Mouse (Mus musculus): ENCODE results near the gene Nectin2.
A peak's percentile ranks its signal among the peaks of the same experiment; 100 is the strongest.
"Not testable (repeated sequence)": the region's sequence is repeated elsewhere in the genome, so short reads cannot be mapped to it uniquely, and the experiment has no call there.

Gene Nectin2

DNA sequence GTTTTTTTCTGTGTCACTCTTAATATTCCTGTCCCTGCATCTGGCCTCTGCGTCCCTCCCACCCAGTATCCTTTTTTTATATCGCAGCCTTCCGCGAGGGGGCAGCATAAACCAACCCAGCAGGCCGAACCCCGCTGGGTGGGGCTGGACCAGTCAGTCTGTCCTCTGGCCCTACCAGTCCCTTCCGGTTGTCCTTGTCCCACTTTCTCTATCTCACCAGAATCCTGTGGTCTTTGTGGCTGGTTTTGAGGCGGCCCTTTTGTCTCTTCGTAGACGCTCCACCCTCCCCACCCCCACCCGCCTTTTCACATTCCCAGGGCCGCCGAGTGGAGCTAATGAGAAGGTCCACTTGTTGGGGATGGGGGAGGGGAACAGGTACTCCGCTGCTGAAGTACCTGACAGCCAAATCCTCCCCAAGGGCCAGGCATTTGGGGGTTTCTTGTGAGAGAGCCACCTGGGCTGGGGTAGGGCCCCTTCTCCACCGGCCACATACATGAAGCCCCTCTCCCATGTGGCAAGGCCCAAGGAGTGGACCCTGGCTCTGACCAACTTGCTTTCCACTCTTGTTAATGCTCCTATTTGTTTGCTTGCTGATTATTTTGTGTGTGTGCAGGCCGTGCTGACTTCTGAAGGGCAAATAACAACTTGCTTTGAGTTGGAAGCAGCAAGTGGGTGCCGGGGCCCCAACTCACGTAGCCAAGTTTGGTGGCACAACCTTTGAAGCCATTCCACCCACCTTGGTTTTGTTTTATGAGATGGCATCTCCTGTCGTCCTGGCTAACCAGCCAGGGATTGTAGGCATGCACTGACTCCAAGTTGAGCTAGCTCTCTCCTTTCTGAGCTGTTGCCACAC lies at the start of gene Nectin2:
Gene Nectin2 (minus strand): TSS at position 267 of the 853 bp plus-strand sequence.
- peak; percentile 57 for DNase-seq (ENCODE audit: low read depth, low spot score)

- DNase-seq (ENCODE audit: low read depth, low spot score): peak; percentile 40
Measured at GRCm38 (mm10) chr7:19796697-19797588, 46.7 kb upstream of the Nectin2 start, which contains the start of gene Cblc. Gene Cblc, minus strand, starts transcription at chr7:19796809.

DNA sequence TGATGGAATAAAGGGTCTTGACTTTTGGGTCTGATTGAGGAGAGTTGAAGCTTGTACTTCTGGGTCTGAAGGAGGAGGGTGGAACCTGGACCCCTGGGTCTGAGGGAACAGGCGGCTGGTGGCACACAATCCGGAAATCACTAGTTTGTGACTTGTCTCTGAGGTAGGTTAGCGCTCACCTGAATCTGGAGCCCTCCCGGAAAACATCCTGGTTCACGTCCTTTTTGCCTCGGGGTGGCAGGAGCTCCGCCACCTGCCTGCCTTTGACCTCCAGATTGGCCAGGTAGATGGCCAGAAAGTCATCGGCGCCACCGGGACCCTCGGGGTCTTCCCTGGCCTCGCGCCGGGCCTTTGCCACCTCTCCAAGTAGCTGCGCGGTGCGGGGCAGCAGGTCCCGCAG lies 46.0 kb upstream of the Nectin2 start:
- DNase-seq (ENCODE audit: low read depth, low spot score): no peak

DNA sequence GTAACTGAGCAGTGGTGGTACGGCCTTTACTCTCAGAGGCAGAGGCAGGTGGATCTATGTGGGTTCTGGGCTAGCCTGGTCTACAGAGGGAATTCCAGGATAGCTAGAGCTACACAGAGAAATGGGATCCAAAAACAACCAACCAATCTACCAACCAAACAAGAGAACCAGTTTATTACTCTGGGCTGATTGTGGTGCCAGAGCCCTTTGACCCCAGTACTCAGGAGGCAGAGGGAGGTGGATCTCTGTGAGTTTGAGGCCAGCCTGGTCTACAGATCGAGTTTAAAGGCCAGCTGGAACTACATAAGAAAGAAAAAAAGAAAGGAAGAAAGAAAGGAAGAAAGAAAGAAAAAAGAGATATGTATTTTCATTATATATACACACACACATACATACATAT lies 45.0 kb upstream of the Nectin2 start:
- no peak for DNase-seq (ENCODE audit: low read depth, low spot score)

DNA sequence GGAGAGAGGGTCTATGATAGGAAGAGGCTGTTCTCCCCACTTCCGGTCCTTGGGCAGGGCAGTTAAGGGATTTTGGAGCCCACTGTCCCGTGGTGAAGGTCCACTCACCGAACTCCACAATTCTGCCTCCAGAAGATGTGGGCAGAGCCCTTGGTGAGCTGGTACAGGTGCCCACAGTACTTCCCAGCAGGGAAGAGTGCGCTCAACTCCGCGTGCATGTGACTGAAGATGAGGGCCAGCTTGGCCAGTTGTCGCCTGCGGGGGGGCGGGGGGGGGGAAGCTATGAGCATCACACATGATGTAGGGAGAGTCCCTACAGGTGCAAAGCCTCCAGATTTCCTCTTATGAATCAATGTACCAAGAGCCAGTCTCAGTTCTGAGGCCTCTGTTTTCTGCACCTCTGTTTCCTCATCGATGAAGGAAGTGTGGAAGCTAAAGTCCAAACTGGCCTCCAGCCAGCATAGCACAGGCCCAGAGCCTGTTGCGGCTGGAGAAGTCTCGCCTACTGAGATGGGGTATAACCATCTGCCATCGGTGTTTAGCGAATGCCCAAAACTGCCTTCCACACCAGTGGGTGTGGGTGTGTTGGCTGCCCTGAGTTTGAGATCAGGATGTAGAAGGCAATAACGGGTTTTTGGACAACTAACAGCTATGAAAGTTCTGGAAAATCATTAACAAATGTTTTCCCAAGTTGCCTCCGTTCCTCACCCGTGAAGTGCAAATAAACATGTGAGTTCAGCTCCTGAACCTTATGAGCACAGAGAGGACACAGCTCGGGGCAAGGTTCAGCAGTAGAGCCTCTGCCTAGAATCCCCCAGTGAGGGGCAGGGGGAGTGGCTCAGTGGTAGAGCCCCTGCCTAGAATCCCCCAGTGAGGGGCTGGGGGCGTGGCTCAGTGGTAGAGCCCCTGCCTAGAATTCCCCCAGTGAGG lies 42.7 kb upstream of the Nectin2 start:
- DNase-seq (ENCODE audit: low read depth, low spot score): no peak

DNA sequence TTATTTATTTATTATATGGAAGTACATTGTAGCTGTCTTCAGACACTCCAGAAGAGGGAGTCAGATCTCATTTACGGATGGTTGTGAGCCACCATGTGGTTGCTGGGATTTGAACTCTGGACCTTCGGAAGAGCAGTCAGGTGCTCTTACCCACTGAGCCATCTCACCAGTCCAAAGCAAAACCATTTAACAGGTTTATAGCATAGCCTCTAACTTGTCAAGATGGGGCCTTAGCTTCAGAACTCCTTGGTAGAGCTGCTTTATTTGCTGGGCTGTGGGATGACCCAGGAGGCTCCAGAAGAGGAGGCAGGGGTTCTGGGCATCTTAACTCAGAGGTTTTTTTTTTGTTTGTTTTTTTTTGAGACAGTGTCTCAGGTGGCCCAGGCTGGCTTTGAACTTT lies 41.2 kb upstream of the Nectin2 start:
- not testable (repeated sequence) for DNase-seq (ENCODE audit: low read depth, low spot score)

GRCm38 (mm10) chr7:19789904-19790347 lies 39.6 kb upstream of the Nectin2 start:
- peak; percentile 65 for DNase-seq (ENCODE audit: low read depth, low spot score)

DNA sequence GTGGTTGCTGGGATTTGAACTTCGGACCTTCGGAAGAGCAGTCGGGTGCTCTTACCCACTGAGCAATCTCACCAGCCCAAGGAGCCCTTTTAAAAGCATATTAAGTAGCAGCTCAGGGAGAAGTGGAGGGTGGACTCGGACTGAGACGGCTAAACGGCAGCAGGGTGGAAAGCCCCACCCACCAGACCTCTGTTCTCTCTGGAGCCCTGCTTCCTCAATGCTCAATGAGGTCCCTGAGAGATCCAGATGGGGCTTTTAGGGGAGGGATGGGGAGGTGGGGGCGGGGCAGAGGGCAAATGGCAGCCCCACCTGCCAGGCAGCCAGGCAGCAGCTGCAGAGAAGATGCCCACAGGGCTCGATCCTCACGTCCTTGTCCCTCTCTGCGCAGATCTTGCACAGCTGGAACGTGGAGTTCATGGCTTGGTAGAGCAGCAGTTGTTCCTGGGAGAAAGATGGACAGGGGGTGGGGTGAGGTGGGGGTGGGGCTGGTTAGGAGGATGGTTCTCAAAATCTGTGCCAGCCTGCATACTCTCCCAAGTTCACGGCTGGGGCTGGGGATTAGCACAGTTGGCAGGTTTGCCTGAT lies 35.7 kb upstream of the Nectin2 start:
- DNase-seq (ENCODE audit: low read depth, low spot score): no peak

- no peak for DNase-seq (ENCODE audit: low read depth, low spot score)
Measured at GRCm38 (mm10) chr7:19784764-19785535, 34.7 kb upstream of the Nectin2 start.

GRCm38 (mm10) chr7:19783630-19784029 lies 33.3 kb upstream of the Nectin2 start:
- no peak for DNase-seq (ENCODE audit: low read depth, low spot score)

- no peak for DNase-seq (ENCODE audit: low read depth, low spot score)
Measured at GRCm38 (mm10) chr7:19782645-19783044, 32.4 kb upstream of the Nectin2 start.

DNA sequence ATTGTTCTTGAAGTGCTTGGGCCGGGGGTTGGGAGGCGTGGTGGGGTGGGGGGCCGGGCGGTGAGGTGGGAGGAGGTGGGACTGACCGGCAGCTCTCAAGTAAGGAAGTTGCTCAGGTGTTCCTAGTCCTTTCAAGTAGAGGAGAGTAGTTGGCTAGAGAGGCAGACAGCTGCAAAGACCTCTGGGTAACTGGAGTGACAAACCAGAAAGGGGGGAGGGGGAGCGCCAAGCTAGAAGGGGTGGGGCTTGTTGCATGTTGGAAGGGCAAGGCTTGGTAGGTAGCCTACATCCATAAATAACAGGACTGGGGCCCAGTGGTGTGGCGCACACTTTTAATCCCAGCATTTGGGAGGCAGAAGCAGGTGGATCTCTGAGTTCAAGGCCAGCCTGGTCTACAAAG lies 31.5 kb upstream of the Nectin2 start:
- DNase-seq (ENCODE audit: low read depth, low spot score): no peak

DNA sequence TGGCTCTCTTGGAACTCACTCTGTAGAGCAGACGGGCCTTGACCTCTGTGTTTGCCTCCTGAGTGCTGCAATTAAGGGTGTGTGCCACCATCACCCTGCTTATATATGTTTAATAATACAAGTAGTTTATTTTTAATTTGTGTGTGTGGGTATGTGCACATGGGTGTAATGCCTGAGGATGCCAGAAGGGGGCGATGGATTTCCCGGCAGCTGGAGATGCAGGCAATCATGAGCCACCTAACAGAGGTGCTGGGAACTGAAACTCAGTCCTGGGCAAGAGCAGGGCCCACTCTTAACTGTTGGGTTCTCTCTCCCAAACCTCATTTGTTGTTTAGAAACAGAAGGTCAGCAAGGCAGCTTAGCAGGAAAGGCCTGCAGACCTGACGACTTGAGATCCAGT lies 29.6 kb upstream of the Nectin2 start:
- DNase-seq (ENCODE audit: low read depth, low spot score): no peak

DNA sequence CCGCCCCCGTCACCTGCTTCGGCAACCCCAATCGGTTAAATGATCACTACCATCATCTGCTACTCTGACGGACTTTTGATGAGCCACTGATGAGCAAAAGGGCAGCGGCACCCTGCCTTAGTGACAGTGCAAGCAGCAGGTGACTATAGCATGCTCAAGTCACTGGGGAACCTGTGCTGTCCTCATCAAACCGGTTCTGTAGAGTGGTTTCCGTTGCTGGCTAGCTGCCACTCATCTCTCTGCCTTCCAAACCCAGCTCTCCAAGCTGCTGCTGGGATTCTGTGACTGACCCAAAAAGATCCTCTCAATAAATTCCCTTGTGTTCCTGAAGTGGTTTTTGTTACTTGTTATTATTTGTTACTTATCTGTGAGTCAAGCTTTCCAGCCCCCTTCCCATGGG lies 28.4 kb upstream of the Nectin2 start:
- no peak for DNase-seq (ENCODE audit: low read depth, low spot score)

DNA sequence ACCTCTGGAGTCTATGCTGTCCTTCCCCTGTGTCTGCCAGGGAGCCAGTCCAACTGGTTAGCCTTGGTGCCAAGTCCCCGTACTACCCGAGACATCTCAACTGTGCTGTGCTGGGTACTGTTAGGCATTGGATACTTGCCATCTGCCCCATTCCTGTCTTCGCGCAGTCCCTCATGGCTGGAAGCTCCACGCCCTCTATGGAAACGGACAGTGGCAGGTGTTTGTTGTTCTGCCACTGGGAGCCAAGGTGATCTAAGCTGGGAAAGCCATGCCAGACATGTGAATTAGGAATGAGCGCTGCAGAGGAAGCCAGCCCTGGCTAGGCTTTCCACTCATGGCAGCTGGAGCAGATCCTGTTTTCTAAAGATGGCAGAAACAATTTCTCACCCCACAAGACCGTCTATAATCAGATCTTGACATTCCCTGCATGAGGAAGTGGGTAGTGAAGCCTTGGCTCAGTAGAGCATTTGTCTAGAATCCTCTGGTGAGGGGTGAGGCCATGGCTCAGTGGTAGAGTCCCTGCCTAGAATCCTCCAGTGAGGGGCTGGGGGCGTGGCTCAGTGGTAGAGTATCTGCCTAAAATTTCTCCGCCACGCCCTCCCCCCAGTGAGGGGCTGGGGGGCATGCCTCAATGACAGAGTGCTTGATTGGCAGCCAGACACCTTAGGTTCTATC lies 26.9 kb upstream of the Nectin2 start:
- DNase-seq (ENCODE audit: low read depth, low spot score): no peak

DNA sequence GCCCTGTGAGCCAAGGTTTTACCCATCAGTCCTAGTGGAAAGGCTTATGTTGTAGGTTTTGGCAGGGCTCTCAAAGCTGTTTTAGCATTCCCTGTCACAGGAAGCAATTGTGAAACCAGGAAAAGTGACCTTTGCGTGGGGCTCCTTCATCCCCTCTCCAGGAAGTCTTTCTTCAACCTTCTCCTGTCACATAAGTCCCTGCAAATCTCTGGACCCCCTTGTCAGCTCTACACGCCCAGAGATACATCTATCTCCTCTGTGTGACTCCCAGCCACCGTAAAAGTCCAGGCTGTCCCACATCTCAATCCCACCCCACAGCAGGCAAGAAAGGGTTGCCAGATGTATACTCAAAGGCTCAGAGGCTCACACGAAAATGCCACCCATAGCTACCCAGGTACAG lies 21.4 kb upstream of the Nectin2 start:
- DNase-seq (ENCODE audit: low read depth, low spot score): no peak

GRCm38 (mm10) chr7:19770984-19771391 lies 20.7 kb upstream of the Nectin2 start, which contains the start of gene Bcam:
Gene Bcam, minus strand, starts transcription at chr7:19771016.
- DNase-seq (ENCODE audit: low read depth, low spot score): no peak

GRCm38 (mm10) chr7:19770375-19770754 lies 20.1 kb upstream of the Nectin2 start:
- no peak for DNase-seq (ENCODE audit: low read depth, low spot score)
